Mouse (Mus musculus) erythroblast, embryonic 14.5 days (primary cell): ENCODE measurements around the gene Adcy3.

ENCODE experiments used
- GATA1 ChIP-seq: IDR thresholded peaks from 2 replicates; pipeline ENCODE4 v1.6.1; 2012; ENCODE audit warnings: low read length, inconsistent platforms, mixed read lengths
- TAL1 ChIP-seq: IDR thresholded peaks from 3 replicates; pipeline ENCODE4 v1.6.1; 2012; ENCODE audit warnings: low read length, inconsistent platforms, mixed read lengths

- TF ChIP-seq GATA1 (no peak), TAL1 (no peak)
Measured at GRCm38 (mm10) chr12:4230156-4230555, 97.3 kb downstream of the Adcy3 start.
